Mouse (Mus musculus) left cerebral cortex, postnatal 25 days (tissue): ENCODE results near the gene Marc2. TPM values are rescaled to one million over a fixed set of nuclear protein-coding genes. Genes with fewer than 3 reads are reported as not detected.
A peak's percentile ranks its signal among the peaks of the same experiment; 100 is the strongest.

Experiments used
- DNase-seq, 2 experiments: peaks; one replicate each; pipeline ENCODE4 v3.0.0; 2022; ENCODE audit warnings: low spot score in 2 of 2, mixed read lengths in 1 of 2
- intact Hi-C: fragments of 180-260 bp; cut with DNase I; formaldehyde crosslinking; loops from one replicate; pipeline ENCODE4 v1.15.1; 2025
- total RNA-seq, 2 experiments: library from RNA; stranded (reverse); gene quantifications; 2 replicates each; pipeline ENCODE4 v1.2.3; 2021

Marc2 gene
- total RNA-seq: 100 to 1,000 TPM; 146 to 165 TPM

DNA sequence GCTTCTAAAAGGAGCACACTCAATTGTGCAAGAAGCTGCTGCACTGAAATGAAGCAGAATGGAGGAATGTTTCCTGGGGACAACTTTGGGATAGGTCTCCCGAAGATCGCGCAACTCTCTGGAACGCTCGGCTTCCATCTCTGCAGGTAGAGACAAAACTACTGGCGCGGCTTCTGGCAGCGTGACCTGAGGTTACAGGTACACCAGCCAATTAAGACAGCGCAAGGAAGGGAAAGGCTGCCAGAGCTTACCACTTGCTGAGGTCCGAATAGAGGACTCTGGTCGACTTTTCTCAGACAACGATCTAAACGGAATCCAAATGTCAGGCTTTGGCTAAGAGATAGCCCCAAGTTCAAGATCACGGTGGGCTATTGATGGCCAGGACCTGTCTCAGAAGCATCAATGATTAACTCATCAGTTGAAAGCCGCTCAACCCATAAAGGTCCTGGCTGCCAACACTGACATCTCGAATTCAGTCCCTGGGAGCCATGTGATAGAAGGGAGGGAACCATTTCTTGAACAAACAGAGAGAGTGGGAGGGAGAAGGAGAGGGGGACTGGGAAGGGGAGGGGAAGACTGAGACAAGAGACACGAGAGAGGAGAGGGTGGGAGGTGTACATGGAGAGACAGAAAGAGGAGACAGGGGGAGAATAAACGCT, at the start of gene Marc2:
Marc2 (minus strand) TSS at position 360 of the 659 bp plus-strand sequence.
- peak in 1 of 2 experiments; percentile 45 for DNase-seq
- intact Hi-C loops: no loop called here

DNA sequence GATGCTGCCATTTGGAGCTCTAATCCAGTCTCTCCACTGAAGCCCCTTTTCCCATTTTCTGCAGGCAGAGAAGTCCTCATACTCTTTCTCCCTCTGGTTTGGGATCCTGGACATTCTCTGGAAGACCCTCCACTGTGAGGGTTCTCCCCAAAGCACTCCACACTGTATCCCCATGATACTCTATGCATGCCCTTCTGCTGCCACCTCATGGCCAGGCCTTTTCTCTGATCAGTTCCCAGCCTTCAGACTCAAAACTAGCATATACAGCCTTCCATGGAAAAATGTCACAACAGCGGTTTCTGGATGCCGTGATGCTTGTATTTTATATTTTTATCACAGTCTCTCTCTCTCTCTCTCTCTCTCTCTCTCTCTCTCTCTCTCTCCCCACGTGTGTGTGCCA, 45.7 kb upstream of the Marc2 start:
- DNase-seq: no peak
- intact Hi-C loops: loop anchor here (1.0 to 2.0 kb wide), 2 partner anchors 39 to 68 kb away; no protein-coding TSS in a partner anchor

DNA sequence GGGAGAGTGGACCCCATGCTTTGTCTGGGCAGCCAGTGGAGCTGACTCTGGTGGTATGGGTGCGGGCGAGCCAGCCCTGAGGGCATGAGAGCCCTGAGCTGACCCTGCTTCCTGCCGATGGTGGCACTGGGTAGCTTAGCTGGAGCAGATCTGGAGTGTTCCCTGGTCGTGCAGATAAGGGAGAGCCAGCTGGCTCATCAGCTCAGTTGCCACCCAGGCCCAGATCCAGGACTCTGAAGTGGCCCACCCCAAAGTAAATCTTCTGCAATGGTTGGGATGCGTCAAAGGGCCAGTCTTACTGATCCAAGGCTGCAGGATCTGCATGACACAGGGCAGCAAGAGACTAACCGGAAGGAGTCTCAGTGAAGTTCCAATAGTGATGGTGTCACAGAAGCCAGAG, 43.2 kb upstream of the Marc2 start:
- DNase-seq: no peak
- intact Hi-C loops: no loop called here

DNA sequence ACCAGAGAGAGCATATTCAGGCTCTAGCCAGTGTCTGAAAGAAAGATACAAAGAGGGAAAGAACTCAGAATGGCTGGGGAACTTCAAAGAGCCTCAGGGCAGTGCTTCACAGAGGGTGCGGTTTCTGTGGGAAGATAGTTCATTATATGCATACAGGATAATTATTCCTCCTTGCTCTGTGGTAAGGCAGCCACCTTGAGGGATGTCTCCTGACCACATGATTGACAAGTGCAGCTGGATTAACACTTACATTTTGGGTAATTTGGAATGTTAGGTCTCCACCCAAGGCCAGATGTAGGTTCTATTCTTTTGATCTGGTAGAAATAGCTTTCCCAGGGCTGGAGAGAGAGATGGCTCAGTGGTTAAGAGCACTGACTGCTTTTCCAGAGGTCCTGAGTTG, 39.9 kb upstream of the Marc2 start:
- DNase-seq: no peak
- intact Hi-C loops: no loop called here

DNA sequence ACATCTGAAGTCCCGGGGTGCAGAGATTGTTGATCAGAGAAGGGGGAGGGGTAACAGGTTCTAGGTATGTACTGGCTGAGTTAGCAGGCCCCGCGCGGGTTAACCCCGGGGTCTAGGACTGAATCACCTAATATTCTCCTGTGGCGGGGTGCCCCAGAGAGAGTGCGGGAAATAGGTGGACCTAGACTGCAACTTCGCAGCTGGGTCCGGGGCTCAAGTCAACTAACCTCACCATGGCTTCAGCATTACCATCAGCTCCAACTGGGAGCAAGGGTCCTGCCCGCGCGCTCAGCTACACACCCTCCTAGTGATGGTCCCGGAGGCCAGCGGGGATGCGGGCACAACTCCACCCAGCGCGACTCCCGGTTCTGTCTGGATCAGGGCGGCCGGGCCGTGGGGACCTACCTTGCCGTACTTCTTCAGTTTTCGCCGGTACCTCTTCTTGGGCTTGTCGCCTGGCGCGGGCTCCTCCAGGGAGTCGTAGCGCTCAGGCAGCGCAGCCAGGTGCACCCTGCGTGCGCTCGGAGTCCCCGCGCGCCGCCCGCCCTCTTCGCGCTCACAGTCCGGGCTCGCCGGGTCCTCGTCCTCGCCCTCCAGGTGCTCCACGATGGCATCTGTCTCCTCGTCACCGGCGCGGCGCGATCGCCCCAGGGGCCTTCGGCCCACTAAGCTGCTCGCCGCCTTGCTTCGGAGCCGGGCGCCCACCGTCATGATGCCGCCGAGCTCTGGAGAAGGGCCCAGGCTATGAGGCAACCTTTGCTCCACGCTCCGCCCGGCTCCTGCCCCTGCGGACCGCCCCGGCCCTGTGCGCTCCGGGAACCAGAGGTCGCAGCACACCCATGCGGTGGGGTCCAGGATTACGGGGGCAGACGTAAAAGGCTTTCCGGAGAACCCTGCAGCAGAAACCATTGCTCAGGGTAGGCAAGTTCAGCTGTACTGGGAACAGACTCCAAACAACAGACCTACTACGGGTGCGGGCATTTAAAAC, 36.3 kb upstream of the Marc2 start, which contains the start of gene C130074G19Rik:
C130074G19Rik (minus strand) TSS at position 938 of the 988 bp plus-strand sequence.
- peak in 1 of 2 experiments; percentile 42 for DNase-seq
- intact Hi-C loops: loop anchor here (2.0 kb wide), 1 partner anchor 30 kb away; no protein-coding TSS in a partner anchor

DNA sequence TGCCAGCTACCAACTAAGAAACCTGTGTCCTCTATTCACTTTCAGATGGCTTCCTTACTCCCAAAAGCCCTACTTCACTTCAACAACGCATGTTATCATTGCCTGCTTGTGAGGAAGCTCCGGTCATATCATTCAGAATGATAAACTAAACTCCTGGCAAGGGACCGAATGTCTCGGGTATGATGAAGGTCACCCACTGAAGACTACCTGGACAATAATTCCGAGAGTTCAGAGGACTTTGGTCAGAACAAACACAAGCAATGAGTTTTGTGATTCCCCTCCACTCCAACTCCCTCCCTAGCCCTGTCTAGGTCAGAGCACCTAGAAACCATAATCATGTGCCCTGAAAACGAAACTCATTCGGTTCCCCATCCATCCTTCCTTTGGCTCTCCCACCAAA, 35.6 kb upstream of the Marc2 start:
- no peak for DNase-seq
- intact Hi-C loops: loop anchor here (2.0 kb wide), 1 partner anchor 29 kb away; no protein-coding TSS in a partner anchor

DNA sequence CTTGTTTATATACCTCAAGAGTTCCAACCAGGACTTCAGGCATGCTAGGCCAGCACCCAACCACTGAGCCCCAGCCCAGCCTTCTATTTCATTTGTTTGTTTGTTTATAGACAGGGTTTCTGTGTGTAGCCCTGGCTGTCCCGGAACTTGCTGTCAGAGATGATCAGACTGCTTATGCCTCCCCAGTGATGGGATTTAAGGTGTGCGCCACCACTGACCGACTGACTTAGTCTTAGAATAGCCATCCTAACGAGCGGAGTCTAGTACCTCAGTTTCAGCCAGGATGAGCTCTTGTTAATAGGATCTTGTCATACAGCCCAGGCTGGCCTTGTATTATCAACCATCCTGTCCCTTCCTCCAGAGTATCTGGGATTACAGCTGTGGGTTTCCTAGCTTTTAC, 35.0 kb upstream of the Marc2 start:
- no peak for DNase-seq
- intact Hi-C loops: no loop called here

DNA sequence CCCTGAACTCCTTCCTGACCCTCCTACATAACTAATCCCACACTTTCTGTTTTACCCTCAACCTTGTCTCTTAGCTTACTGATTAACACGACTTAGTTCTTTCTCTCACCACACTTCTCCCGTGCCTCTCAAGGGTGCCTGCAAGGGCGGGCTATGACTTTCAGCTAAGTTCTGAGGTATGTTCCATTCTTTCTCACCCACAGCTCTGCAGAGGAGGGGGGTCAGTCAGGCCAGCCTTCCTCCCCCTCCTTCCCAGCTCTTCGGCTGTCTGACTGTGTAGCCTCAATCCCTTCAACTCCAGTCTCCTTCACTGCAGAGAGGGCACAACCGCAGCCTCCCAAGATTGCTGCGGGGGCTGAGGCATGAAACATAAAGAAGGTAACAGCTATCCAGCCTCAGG, 32.6 kb upstream of the Marc2 start:
- intact Hi-C loops: no loop called here
- DNase-seq: peak in 1 of 2 experiments; percentile 30

DNA sequence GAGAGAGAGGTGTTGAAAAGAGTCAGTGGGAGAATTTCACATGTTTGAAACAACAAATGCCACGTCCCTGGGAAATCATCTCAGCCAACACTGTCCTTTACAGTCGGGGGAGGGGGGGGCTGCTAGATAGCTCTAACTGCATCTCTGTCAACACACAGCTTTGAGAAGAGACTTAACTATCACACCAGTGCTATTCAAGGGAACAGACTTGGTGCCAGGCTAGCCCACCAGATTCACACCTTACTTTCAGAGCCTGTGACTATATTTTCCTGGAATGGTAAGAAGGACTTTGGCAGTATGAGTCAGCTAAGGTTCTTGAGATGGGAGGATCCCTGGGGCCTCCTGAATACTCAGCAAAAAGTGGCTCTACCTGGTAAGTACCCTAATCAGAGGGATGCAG, 31.1 kb upstream of the Marc2 start:
- intact Hi-C loops: loop anchor here (1.0 kb wide), 1 partner anchor 20 kb away; no protein-coding TSS in a partner anchor
- DNase-seq: peak in 1 of 2 experiments; percentile 94

DNA sequence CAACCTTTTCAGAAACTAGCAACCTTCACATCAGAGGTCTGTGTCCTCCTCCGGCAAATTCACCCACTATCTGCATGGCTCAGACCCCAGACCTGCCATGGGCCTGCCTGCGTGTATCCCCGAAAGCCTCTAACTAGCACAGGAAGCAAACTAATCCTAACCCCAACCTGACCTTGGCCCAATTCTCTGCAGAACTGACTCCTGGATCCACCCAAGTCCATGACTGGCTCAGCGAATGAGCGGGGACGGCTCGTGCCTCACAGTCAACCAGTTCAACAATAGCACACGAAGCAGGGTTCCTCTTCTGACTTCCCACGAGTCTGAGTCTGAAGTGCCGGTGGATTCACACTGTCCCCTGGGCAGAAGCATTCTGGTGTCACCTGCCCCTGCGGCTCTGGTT, 27.7 kb upstream of the Marc2 start:
- intact Hi-C loops: no loop called here
- no peak for DNase-seq

DNA sequence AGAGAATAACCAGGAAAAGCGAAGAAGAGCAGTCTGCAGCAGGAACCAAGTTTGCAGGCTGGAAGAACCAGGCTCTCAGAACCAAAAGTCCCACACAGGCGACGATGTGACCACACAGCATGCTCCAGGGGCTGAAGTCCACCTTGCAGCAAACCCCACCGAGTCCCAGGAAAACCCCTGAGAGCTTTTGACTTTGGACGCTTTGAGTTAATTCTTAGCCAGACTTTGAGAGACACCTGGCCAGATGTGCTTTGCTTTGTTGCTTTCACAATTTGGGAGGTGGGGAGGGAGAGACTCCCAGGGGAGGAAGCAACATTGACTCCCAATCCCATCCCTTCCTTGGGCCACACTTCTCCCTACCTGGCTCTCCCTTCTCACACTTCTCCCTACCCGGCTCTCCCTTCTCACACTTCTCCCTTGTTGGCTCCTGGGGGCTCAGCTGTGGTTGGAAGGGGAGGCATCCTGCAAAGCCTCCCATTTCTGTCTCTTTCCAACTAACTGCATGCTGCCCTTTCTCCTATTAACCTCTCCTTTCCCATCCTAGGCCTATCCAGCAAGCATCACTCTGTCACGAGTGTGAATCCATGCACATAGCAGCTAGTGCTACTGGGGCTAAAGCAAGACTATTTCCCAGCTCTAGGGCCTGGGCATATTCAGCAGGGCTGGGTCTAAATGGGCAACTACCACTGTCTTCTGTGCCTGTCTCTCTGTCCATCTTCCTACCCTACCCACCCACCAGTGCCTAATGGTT, 26.0 kb upstream of the Marc2 start:
- no peak for DNase-seq
- intact Hi-C loops: no loop called here

DNA sequence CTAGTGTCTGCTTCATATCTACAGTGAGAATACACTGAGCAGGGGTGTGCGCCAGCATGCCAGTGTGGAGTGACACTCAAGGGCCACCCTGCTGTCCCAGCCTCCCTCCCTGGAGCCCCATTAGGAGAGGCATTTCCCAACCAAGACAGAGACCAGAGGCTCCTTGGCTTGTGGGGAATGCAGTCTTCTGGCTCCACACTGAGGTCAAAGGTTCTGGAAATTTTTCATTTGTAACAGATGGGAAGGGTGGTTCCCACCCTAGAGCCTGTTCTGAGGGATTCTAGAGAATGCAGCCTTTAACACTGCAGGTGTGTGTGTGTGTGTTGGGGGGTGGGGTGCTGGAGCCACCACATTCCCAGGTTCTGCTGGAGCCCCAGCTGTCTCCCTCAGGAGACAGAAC, 25.3 kb upstream of the Marc2 start:
- DNase-seq: no peak

DNA sequence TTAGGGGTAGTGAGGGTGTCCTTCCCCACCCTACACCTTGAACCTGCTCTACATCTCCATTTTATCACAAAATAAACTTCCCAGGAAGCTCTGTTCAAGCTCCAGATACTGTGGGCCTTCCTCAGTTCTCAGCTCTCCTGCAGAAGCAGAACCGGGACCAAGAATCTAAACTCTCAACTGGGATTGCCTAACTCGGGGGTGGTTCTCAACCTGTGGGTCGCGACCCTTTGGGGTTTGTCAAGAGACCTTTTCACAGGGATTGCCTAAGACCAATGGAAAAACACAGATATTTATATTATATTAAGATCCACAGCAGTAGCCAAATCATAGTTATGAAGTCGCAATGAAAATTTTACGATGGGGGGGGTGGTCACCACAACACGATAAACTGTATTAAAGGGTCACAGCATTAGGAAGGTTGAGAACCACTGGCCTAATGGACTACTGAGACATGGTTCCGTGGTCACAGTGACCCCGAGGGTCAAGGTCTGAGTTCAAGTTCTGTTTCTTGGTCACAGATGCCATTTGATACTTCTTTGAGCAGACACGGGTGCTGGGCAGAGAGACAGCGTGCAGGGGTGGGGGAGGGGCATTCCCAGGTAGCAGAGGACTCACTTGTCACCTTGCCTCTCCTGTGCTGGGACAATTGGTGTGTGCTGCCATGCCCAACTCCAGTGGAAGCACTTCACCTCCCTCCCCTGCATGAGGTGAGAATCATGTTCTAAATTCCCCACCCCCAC, 24.6 kb upstream of the Marc2 start:
- intact Hi-C loops: no loop called here
- DNase-seq: no peak

More for the DNA sequence above, 25.3 kb upstream of the Marc2 start:
- intact Hi-C loops: no loop called here

DNA sequence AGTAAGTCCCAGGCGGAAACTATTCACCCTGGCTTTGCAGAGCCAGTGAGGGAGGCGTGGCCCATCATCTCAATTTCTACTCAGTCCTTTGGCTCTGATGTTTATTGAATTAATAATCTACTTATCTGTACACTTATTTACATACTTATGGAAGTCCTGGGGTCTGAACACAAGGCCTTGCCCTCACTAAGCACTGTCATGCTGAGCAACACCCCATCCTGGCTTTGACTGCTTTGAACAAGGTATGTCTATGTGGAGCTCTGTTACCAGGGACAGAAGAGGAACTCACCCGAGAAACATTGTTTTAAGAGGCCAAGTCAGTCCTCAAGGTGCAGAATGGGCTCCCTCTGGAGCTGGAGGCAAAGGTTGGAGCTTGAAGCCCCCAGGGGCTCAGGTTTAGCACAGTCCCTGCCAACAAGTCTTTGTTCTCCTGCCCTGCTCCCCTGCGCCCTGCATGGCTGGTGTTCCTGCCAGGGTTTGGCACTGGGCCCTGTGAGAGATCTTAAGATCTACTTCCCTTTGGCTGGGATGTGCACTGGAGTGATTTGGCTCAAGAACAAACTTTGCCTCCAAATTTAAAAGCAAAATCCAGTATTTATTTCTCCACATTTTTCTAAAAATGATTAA, 23.8 kb upstream of the Marc2 start:
- DNase-seq: no peak
- intact Hi-C loops: no loop called here

DNA sequence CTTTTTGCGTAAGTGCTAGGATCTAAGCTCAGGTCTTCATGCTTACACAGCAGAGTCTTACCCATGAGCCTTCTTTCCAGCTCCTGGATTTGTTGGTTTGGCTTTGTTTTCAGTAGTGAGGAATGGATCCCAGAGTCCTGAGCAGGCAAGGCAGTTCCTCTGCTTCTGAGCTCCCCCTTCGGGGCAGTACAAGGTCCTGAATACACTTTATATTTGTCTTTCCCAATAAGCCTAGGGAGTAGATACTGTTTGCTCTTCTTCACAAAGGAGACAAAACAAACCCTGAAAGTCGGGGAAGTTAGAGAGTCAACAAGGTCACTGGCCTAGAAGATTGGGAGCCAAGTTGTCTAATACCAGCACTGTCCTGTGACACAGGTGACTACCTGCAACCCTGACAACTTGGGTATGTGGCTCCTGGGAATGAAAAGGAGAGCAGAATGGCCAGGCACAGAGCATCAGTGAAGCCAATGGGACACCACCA, 21.4 kb upstream of the Marc2 start:
- no peak for DNase-seq
- intact Hi-C loops: no loop called here

DNA sequence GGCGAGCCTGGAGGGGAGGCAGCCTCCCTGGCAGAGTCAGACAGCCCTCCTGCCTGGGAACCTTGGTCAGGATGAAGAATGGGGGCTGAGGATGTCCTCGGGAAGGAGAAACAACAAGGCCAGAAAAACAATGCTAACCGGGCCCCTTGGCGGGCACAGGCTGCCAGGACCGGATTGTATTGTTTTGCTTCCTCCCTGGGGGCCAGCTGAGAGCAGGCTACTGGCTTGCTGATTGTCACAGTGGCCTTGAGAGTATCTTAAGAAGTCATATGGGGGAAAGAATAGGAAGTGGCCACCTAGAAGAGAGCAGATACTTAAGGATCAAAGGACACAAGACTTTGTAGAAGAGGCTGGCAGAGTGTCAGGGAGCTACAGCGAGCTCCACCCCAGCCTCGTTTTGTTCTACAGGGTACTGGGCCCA, 18.1 kb upstream of the Marc2 start:
- intact Hi-C loops: no loop called here
- no peak for DNase-seq

DNA sequence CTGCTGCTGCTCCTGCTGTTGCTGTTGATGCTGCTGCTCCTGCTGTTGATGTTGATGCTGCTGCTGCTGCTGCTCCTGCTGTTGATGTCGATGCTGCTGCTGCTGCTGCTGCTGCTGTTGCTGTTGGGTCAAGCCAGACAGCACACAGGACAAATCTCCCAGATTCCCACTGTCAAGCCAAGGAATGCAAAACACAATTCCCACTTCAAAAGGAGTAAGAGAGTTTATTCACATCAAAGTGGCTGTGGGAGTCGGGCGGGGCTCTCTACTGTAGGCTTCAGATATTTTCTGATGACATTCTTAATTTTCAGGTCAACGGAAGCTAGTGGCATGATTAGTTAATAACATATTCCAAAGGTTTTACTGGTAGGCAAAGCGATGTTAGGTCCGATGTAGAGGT, 16.4 kb upstream of the Marc2 start:
- no peak for DNase-seq
- intact Hi-C loops: no loop called here

DNA sequence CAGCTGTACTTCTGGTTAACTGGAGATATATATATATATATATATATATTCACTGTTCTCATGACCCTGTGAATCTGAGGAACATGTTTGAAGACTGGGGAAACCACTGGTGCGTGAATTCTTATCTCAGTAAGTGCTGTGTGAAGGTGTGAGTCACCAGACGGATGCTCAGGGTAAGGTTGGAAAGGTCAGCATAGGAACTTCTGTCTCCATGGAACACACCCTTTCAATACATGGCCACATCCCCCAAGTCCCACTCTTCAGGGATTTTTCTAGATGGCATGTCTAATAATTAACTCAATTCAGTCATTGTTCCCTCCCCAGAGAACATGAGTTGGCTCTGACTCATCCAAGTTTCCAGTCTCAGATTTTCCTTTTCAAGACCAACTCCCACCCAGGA, 15.3 kb upstream of the Marc2 start:
- intact Hi-C loops: no loop called here
- DNase-seq: no peak

DNA sequence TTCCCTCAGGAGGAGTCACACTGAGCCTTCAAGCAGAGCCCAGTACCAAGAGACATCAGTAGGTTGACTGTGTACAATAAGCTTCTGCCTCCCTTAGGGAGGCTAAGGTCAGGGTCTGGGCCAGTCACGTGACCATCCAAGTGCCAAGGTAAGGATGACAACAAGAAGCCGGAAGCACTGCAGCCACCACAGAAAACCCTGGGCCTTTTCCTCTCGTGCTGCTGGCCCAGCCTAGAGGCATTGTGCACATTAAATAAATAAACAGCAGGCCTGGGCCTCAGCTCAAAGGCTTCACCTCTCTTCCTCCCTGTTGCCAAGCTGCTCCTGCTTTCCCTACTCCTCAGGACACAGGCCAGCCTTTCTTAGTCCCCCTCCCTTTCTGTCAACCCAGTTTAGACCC, 14.0 kb upstream of the Marc2 start:
- no peak for DNase-seq
- intact Hi-C loops: no loop called here
